Mouse (Mus musculus) hindbrain, postnatal 0 days (tissue): Measurements from ENCODE around the gene Mecp2. TPM values are rescaled to one million over a fixed set of nuclear protein-coding genes. Genes with fewer than 3 reads are reported as not detected.

Experiments used
- ATAC-seq: fragments of 200-750 bp; cut with Nextera tagmentation; 2 replicates; pipeline ENCODE4 v1.8.0; 2017; ENCODE audit warnings: mild to moderate bottlenecking, moderate TSS enrichment, moderate library complexity
- DNase-seq: peaks from one replicate; pipeline ENCODE4 v3.0.0-alpha.2; 2015; ENCODE audit warnings: low spot score
- H3K27ac ChIP-seq: fragments of 300-500 bp; sonication (generic); 2 replicates; pipeline ENCODE4 v1.5.1; 2014; ENCODE audit warnings: mild to moderate bottlenecking
- H3K27me3 ChIP-seq: fragments of 300-500 bp; sonication (generic); 2 replicates; pipeline ENCODE4 v1.6.1; 2014; ENCODE audit warnings: low read length, mixed read lengths; ENCODE audit not compliant: insufficient read depth
- H3K36me3 ChIP-seq: fragments of 300-500 bp; sonication (generic); 2 replicates; pipeline ENCODE4 v1.6.1; 2014; ENCODE audit warnings: low read length, mixed read lengths; ENCODE audit not compliant: insufficient read depth
- H3K4me1 ChIP-seq: fragments of 300-500 bp; sonication (generic); 2 replicates; pipeline ENCODE4 v1.6.1; 2014; ENCODE audit warnings: antibody characterized with exemption, low read length, mixed read lengths; ENCODE audit not compliant: insufficient read depth
- H3K4me2 ChIP-seq: fragments of 300-500 bp; sonication (generic); 2 replicates; pipeline ENCODE4 v1.6.1; 2014; ENCODE audit warnings: low read depth, mild to moderate bottlenecking, low read length, moderate library complexity, mixed read lengths
- H3K4me3 ChIP-seq: fragments of 300-500 bp; sonication (generic); 2 replicates; pipeline ENCODE4 v1.5.1; 2014; ENCODE audit warnings: low read length
- H3K9ac ChIP-seq: fragments of 300-500 bp; sonication (generic); replicated peaks from 2 replicates; pipeline ENCODE4 v1.6.1; 2014; ENCODE audit warnings: mild to moderate bottlenecking, low read length, moderate library complexity, mixed read lengths
- H3K9me3 ChIP-seq: fragments of 300-500 bp; sonication (generic); 2 replicates; pipeline ENCODE4 v1.6.1; 2016; ENCODE audit warnings: low read length, mixed read lengths
- CTCF ChIP-seq: IDR thresholded peaks from 2 replicates; pipeline ENCODE4 v1.5.1; 2016; ENCODE audit warnings: antibody characterized with exemption, control low read depth, low read depth
- WGBS: fragments of 180-500 bp; shearing (Covaris S2); extraction: QIAGEN DNeasy Blood & Tissue Kit; methylation state at CpG from one replicate; pipeline ENCODE4 v1.1.7; 2014; 5-methylcytosine and 5-hydroxymethylcytosine counted together
- polyA plus RNA-seq: library from polyadenylated mRNA; unstranded; fragments of >200 nt; fragmentation: Nextera tagmentation; extraction: Ambion mirVana; gene quantifications from 2 replicates; pipeline ENCODE4 v1.2.1, GENCODE M21; 2015
- total RNA-seq: library from RNA; depleted of rRNA; stranded (reverse); fragments of >200 nt; gene quantifications from 2 replicates; pipeline ENCODE4 v1.2.3, GENCODE M21; 2014

The Mecp2 gene
- total and polyA plus RNA-seq, 2 experiments from 2014 or later: 12.2 to 48.9 TPM

DNA sequence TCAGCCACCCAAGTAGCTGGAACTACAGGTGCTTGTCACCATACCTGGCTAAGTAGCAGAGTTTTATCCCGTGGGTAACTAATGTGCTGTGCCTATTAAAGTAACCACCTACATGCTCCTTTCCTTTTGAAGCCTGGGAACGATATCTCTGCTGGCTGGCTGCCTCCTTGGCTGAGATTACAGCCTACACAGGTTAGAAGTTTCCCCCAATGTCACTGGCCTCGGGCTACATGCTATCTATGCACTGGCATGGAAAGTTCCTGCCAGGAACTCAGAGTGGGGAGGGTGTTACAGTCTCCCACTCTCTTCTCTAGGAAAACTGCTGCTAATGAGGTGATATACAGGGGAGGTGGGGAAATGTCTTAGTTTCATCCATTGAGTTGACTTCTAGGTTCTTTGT, 26.4 kb downstream of the Mecp2 start:
- 44% methylated on average over 3 of the region's 3 CpGs for WGBS
- Histone ChIP-seq H3K36me3 (no peaks in the 10 kb centered on the region), H3K27ac (no peak overlapping the region), H3K4me2 (no peak overlapping the region), H3K4me1 (no peaks in the 10 kb centered on the region), H3K4me3 (no peak overlapping the region), H3K9me3 (no peaks in the 10 kb centered on the region), H3K9ac (no peak overlapping the region), H3K27me3 (no peaks in the 10 kb centered on the region)
- DNase-seq (no peak), ATAC-seq (no peak)
- no peak for TF ChIP-seq CTCF

DNA sequence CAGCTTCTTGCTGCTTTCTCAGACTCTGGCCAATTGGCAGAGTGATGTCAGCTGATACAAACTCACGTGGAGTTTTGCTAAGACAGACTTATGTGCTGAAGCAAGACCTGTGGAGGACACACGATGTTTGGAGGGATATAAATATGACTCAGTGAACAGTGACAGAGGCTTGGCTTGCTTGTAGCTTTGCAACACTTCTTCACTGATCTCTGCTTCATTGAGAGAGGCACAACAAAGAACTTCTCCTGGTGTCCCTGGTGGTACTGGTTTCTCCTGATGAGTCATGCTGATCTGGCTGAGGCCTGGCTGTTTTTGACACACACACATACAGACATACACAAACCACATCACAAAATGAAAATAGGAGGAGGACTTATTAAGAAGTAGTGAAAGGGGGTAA, 29.2 kb downstream of the Mecp2 start:
- no peaks in the 10 kb centered on the region for H3K9me3 ChIP-seq
- H3K4me1 ChIP-seq: no peaks in the 10 kb centered on the region
- no peak for ATAC-seq
- TF ChIP-seq CTCF: no peak
- 47% methylated on average over 2 of the region's 2 CpGs for WGBS
- no peak overlapping the region for H3K4me2 ChIP-seq
- H3K4me3 ChIP-seq: no peak overlapping the region
- H3K36me3 ChIP-seq: no peaks in the 10 kb centered on the region
- H3K27me3 ChIP-seq: no peaks in the 10 kb centered on the region
- no peak overlapping the region for H3K9ac ChIP-seq
- DNase-seq: no peak
- no peak overlapping the region for H3K27ac ChIP-seq

DNA sequence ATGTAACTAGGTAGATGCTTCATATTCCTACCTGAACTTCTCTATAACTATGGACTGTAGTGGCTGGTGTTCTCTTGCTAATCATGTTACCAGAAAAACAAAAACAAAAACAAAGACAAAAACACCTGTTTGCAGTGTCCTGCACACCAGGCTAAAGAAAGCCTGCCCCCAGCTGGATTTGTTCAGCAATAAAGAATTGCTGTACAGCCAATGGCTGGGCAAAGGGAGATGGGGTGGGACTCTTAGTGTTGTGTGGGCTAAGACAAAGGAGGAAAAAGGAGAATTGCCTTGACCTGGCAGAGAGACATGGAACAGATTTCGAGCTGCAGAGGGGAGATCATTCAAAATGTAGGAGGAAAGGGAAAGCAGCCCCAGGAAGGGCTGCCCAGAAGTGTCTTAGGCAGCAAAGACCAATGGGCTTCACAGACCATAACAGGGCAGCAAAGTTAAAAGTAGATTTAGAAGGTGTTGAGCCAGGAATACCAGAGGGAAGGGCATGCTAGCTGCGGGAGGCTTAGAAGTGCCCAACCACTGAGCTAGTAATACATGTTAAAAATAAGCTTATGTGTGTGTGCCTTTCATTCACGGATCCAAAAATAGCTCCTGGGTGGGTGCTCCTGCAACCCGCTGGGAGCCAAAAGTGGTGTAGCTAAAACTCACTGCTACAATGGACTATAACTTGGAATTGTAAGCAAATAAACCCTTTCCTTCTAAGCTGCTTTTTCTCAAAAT, 31.5 kb downstream of the Mecp2 start:
- TF ChIP-seq CTCF: no peak
- Histone ChIP-seq H3K4me3 (no peak overlapping the region), H3K4me2 (no peak overlapping the region), H3K4me1 (no peaks in the 10 kb centered on the region), H3K9ac (no peak overlapping the region), H3K27me3 (no peaks in the 10 kb centered on the region), H3K36me3 (no peaks in the 10 kb centered on the region), H3K9me3 (no peaks in the 10 kb centered on the region), H3K27ac (no peak overlapping the region)
- WGBS: 59% methylated on average over 4 of the region's 4 CpGs
- DNase-seq (no peak), ATAC-seq (no peak)

DNA sequence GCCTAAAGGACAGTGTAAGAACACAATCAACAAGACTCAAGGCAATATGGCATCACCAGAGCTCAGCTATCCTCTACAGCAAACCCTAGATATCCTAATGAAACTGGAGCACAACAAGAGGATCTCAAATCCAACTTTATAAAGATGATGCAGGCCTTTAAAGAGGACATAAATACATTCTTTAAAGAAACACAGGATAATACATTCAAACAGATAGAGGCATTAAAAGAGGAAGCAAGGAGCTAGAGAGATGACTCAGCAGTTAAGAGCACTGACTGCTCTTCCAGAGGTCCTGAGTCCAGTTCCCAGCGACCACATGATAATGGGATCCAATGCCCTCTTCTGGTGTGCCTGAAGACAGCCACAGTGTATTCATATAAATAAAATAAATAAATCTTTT, 40.0 kb downstream of the Mecp2 start:
- 72% methylated on average over 1 of the region's 1 CpGs for WGBS
- Histone ChIP-seq H3K4me1 (no peaks in the 10 kb centered on the region), H3K4me2 (no peak overlapping the region), H3K9me3 (no peaks in the 10 kb centered on the region), H3K27ac (no peak overlapping the region), H3K4me3 (no peak overlapping the region), H3K36me3 (no peaks in the 10 kb centered on the region), H3K27me3 (no peaks in the 10 kb centered on the region), H3K9ac (no peak overlapping the region)
- TF ChIP-seq CTCF: no peak
- ATAC-seq (no peak), DNase-seq (no peak)

DNA sequence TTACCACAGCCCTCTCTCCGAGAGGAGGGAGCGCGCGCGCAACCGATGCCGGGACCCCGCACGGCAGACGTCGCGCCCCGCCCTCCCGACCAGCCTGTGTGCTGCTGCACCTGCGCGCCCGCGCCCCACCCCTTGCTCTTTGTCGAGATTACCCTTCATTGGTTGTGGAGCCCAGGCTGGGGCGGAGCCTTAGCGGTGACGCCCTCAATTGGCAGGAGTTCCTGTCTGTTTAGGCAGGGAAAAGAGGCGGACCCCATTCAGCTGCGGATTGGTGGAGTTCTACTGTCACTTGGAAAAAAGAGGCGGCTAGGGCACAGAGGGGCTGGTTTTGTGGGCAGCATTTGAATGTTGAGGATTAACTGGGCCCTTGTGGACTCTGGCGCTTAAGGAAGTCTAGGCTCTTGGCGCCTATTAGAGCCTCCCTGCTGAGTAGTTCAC, 49.5 kb downstream of the Mecp2 start:
- DNase-seq (peak; percentile 97), ATAC-seq (peak; percentile 99)
- H3K27me3 ChIP-seq: no peaks in the 10 kb centered on the region
- 22% methylated on average over 23 of the region's 27 CpGs for WGBS
- no peak for TF ChIP-seq CTCF
- H3K4me1 ChIP-seq: no peaks in the 10 kb centered on the region
- H3K9ac ChIP-seq: peak overlapping the region; percentile 72
- peak overlapping the region; percentile 47 for H3K4me2 ChIP-seq
- H3K36me3 ChIP-seq: no peaks in the 10 kb centered on the region
- peak overlapping the region; percentile 57 for H3K4me3 ChIP-seq
- no peaks in the 10 kb centered on the region for H3K9me3 ChIP-seq
- peak overlapping the region; percentile 96 for H3K27ac ChIP-seq

DNA sequence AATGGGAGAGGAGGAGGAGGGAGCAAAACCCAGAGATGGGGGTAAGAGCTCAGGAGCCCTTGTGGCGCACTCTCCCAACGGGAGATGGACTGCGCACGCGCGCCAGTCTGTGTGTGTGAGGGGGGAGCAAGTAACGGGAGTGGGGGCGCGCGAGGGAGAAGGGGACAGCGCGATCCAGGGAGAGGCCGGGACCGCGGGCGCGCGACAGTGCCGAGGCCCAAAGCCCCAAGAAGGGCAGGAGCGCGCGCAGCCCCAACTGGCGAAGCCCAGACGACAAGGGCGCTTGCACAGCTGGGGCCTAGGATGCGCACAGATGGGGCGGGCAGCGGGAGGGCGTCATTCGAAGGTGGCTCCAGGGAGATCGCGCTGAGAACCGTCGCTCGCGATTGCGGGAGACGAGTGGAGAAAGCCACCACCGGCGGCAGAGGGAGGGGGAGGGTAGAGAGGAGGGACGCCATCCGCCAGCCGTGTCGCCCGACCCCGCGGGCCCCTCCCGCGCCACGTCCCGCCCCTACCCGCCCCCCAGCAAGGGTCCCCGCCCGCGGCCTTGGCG, 50.1 kb downstream of the Mecp2 start:
- WGBS: 28% methylated on average over 38 of the region's 56 CpGs
- Histone ChIP-seq H3K27ac (peak overlapping the region; percentile 96), H3K4me3 (peak overlapping the region; percentile 57), H3K9ac (peak overlapping the region; percentile 72), H3K4me1 (no peaks in the 10 kb centered on the region), H3K27me3 (no peaks in the 10 kb centered on the region), H3K36me3 (no peaks in the 10 kb centered on the region), H3K9me3 (no peaks in the 10 kb centered on the region), H3K4me2 (peak overlapping the region; percentile 58)
- TF ChIP-seq CTCF: no peak; the same call in 1 of the 2 replicates
- ATAC-seq (peak; percentile 80), DNase-seq (peak; percentile 89)
